ENCODE assay signal across 17 mouse cellular contexts in genomic region chr2:33156283-33156781, GRCm38 (mm10). TPM values are rescaled to one million over a fixed set of nuclear protein-coding genes. Genes with fewer than 3 reads are reported as not detected.
DNase-seq lines count a peak whose midpoint lies in the region; ATAC-seq and TF ChIP-seq lines count a peak whose summit lies in the region.
"Had no signal": no experiment of that assay in that cellular context is flagged by ENCODE, and none has a peak within 500 bp of the region (broad histone marks: within the 10 kb centered on the region; RNA-seq: fewer than 3 reads in every experiment).

No protein-coding gene starts in this region.

- H3K4me3 ChIP-seq in kidney, embryonic 16.5 days (ENCODE audit: low read length): no peak overlapping the region
- H3K4me3 ChIP-seq in left cerebral cortex, adult 2 months: no peak overlapping the region
- H3K4me3 ChIP-seq: embryonic facial prominence, embryonic 10.5 days; forebrain, embryonic 12.5 days; limb, embryonic 12.5 days; liver, embryonic 12.5 days; megakaryocyte, embryonic 14.5 days; neural tube, embryonic 15.5 days had no signal

- peak; percentile 26 for DNase-seq in gastrocnemius, postnatal 10 days
- no peak for DNase-seq in gastrocnemius, postnatal 36 days
- DNase-seq in kidney, adult 18-20 months: peak; percentile 67
- DNase-seq in gastrocnemius, postnatal 14 days: peak; percentile 53
- DNase-seq in kidney, postnatal 36 days: peak; percentile 77 to 87
- no peak for DNase-seq in left cerebral cortex, adult 2 months (ENCODE audit: extremely low spot score in 1 of 2, low spot score in 2 of 2)
- DNase-seq: cerebellum, adult 8-10 months; lung, adult 2 months; midbrain, embryonic 14.5 days had no signal

- no peak for ATAC-seq in kidney, embryonic 16.5 days (ENCODE audit: low FRiP score, low TSS enrichment)
- ATAC-seq: liver, embryonic 12.5 days had no signal

- intact Hi-C loops in gastrocnemius, postnatal 36 days (cut with DNase I): loop anchor here (5.0 kb wide), 1 partner anchor 61 kb away; the partner anchor contains the start of gene Angptl2
- intact Hi-C loops in gastrocnemius, postnatal 14 days (cut with DNase I; ENCODE audit: low total_unique reads): loop anchor here (5.0 kb wide), 1 partner anchor 246 kb away; no protein-coding TSS in a partner anchor
- intact Hi-C loops in left cerebral cortex, adult 2 months (cut with DNase I): no loop called here

- 64% methylated on average over 5 of the region's 5 CpGs for WGBS in kidney, embryonic 16.5 days

- no peak; the same call in 1 of the 2 replicates for TF ChIP-seq CTCF in left cerebral cortex, adult 2 months (IDR thresholded peaks at IDR 0.05)

- no peak overlapping the region for H3K9ac ChIP-seq in kidney, embryonic 16.5 days (replicated peaks; ENCODE audit: low read length)
- H3K9ac ChIP-seq: forebrain, embryonic 12.5 days; liver, embryonic 12.5 days; neural tube, embryonic 15.5 days had no signal

- H3K27me3 ChIP-seq in kidney, embryonic 16.5 days (ENCODE audit: insufficient read depth, low read length): no peaks in the 10 kb centered on the region
- H3K27me3 ChIP-seq: CH12.LX; forebrain, embryonic 12.5 days; limb, embryonic 12.5 days; liver, embryonic 12.5 days; neural tube, embryonic 15.5 days had no signal

- no peaks in the 10 kb centered on the region for H3K36me3 ChIP-seq in kidney, embryonic 16.5 days (ENCODE audit: insufficient read depth, low read length)
- H3K36me3 ChIP-seq: embryonic facial prominence, embryonic 10.5 days; limb, embryonic 12.5 days; liver, embryonic 12.5 days had no signal

- H3K27ac ChIP-seq in kidney, embryonic 16.5 days (ENCODE audit: low read length): no peak overlapping the region
- no peak overlapping the region for H3K27ac ChIP-seq in left cerebral cortex, adult 2 months
- H3K27ac ChIP-seq: embryonic facial prominence, embryonic 10.5 days; forebrain, embryonic 12.5 days; limb, embryonic 12.5 days; liver, embryonic 12.5 days; neural tube, embryonic 15.5 days had no signal

- H3K9me3 ChIP-seq in kidney, embryonic 16.5 days (ENCODE audit: low read length): no peaks in the 10 kb centered on the region
- H3K9me3 ChIP-seq: embryonic facial prominence, embryonic 10.5 days; forebrain, embryonic 12.5 days; limb, embryonic 12.5 days; liver, embryonic 12.5 days; megakaryocyte, embryonic 14.5 days; neural tube, embryonic 15.5 days had no signal

- H3K4me1 ChIP-seq in kidney, embryonic 16.5 days (ENCODE audit: insufficient read depth, low read length): peaks cover 7% of the 10 kb centered on the region
- H3K4me1 ChIP-seq: forebrain, embryonic 12.5 days; neural tube, embryonic 15.5 days had no signal

- H3K4me2 ChIP-seq in kidney, embryonic 16.5 days (replicated peaks; ENCODE audit: low read depth, low read length): no peak overlapping the region
- H3K4me2 ChIP-seq: forebrain, embryonic 12.5 days; limb, embryonic 12.5 days; liver, embryonic 12.5 days; neural tube, embryonic 15.5 days had no signal

RNA-seq across cellular contexts. Expression of gene Garnl3, which starts 24.9 kb away (rescaled TPM):
- 1 to 10 TPM; 3.1 to 4.7 TPM for total RNA-seq in gastrocnemius, postnatal 10 days (2021)
- total RNA-seq in gastrocnemius, postnatal 36 days (2021): under 1 TPM; 0.64 to 0.69 TPM
- polyA plus RNA-seq in kidney, embryonic 16.5 days (2015; fragmentation: Nextera tagmentation; extraction: Ambion mirVana): 10.9 and 13.6 TPM in 2 replicates
- 1 to 10 TPM; 2.0 to 2.3 TPM for total RNA-seq in gastrocnemius, postnatal 14 days (2021)
- 100 to 1,000 TPM in 1 of 2 experiments, 10 to 100 TPM in 1; 94.7 to 129 TPM for total RNA-seq in left cerebral cortex, adult 2 months (2021)

RNA-seq across cellular contexts. Expression of gene Angptl2, which starts 59.5 kb away (rescaled TPM):
- total RNA-seq in gastrocnemius, postnatal 10 days (2021): 100 to 1,000 TPM; 258 to 272 TPM
- total RNA-seq in gastrocnemius, postnatal 36 days (2021): 10 to 100 TPM; 44.0 to 49.7 TPM
- polyA plus RNA-seq in kidney, embryonic 16.5 days (2015; fragmentation: Nextera tagmentation; extraction: Ambion mirVana): 46.2 and 46.5 TPM in 2 replicates
- 100 to 1,000 TPM; 121 to 163 TPM for total RNA-seq in gastrocnemius, postnatal 14 days (2021)
- 1 to 10 TPM; 2.1 to 2.9 TPM for total RNA-seq in left cerebral cortex, adult 2 months (2021)

Comparison
In these comparisons a context has a peak if more than half of its experiments do, and no peak if none do; other contexts are left out.
1. DNase-seq: peak in gastrocnemius, postnatal 10 days (single experiment), kidney, adult 18-20 months (single experiment), gastrocnemius, postnatal 14 days (single experiment) and kidney, postnatal 36 days (2 of 2); none in gastrocnemius, postnatal 36 days (0 of 2) and left cerebral cortex, adult 2 months (0 of 2).
2. RNA of gene Garnl3, which starts 24.9 kb away (total RNA-seq): 94.7 to 129 TPM in left cerebral cortex, adult 2 months; 3.1 to 4.7 TPM in gastrocnemius, postnatal 10 days, 2.0 to 2.3 TPM in gastrocnemius, postnatal 14 days and 0.64 to 0.69 TPM in gastrocnemius, postnatal 36 days; every median in the first group is over 10 times any median in the second.
3. RNA of gene Angptl2, which starts 59.5 kb away (total RNA-seq): 258 to 272 TPM in gastrocnemius, postnatal 10 days, 121 to 163 TPM in gastrocnemius, postnatal 14 days and 44.0 to 49.7 TPM in gastrocnemius, postnatal 36 days; 2.1 to 2.9 TPM in left cerebral cortex, adult 2 months; every median in the first group is over 10 times any median in the second.